Mouse (Mus musculus) neutrophil, adult 65 days (primary cell): Measurements from ENCODE around the gene Gtf2f2. TPM values are rescaled to one million over a fixed set of nuclear protein-coding genes. Genes with fewer than 3 reads are reported as not detected.

Source experiments
- total RNA-seq: library from RNA; stranded (reverse); gene quantifications from 2 replicates; pipeline ENCODE4 v1.2.4, GENCODE M21; 2023

Gtf2f2 gene
- 11.7 and 14.1 TPM in 2 replicates for total RNA-seq

GRCm38 (mm10) chr14:76010102-76011061 lies at the start of gene Gtf2f2:
Gtf2f2 (minus strand) TSS chr14:76010865.

DNA sequence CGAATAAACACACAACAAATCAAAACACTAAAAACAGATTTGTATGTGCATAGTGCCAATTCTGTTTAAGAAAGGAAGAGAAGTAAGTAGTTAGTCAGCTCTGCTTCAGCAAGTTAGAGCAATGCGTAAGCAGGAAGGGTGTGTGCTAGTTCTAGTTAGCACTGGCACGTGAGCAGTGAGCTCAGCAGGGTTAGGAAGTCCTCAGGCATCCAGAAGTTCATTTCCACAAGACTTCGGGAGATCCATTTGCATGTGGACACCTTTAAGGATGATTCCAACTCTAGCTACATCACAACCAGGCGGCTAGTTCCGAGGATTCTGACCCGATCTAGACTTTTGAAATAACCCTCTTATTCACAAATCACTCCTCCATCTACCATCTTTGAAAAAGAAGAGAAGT lies 55.9 kb downstream of the Gtf2f2 start, which contains the start of gene Kctd4:
Gene Kctd4, plus strand, starts transcription at position 244 of the 400 bp plus-strand sequence.

Other genes with a start within 250 kb of the Gtf2f2 start
- 19.3 and 28.3 TPM in 2 replicates for gene Slc25a30, start 223.8 kb downstream of the Gtf2f2 start, total RNA-seq
- gene Tpt1, start 165.8 kb downstream of the Gtf2f2 start, total RNA-seq = 1,439 and 1,808 TPM in 2 replicates
- gene Kctd4, start 55.9 kb downstream of the Gtf2f2 start, total RNA-seq = not detected in 2 replicates
- 11.9 and 13.0 TPM in 2 replicates for gene Gpalpp1, start 99.9 kb upstream of the Gtf2f2 start, total RNA-seq
- gene Nufip1, start 100.0 kb upstream of the Gtf2f2 start, total RNA-seq = 7.9 and 8.8 TPM in 2 replicates